Mouse (Mus musculus): ENCODE results near the gene Akap11.

Gene Akap11

DNA sequence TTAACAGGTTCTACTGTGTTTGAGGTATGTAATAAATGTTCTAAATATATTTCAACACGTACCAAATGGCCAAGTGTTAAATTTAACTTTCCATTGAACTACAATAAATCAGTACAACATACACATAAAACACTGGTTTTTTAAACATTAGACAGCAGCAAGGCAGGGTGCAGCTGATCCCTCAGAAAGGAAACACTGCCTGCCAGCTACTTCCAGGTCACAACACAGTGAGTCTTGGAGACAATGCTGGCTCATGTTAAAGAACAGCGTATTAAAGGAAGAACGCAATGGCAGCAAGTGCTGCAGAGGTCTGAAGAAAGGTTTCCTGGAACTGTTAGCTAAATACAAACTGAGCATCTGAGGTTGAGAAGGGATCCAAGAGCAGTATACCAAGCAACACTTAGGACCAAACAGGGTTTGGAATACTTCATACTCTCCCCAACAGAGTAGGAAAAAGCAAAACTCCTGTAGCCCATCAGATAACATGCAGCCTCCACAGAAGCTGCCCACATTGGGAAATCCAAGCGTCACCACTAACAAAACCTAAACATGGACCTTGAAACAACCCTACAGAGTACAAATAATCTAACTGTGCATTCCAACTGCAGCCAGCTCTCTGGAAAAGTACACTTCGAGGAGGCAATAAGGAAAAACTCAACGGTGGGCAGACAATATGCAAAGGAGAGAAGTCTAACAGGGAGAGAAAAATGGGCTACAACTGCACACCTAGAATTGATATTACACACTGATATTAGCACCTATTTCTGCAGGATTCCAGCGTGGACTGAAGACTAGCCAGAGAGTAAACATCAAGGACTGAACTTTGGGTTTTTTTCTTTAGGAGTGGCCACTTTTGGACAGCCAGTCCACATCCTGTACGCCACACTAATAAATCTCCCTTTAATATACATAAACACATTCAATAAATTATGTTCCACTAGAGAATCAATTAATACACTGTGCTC is 7.9 kb downstream of the Akap11 start:
- no peak for DNase-seq (ENCODE audit: low read depth)

DNA sequence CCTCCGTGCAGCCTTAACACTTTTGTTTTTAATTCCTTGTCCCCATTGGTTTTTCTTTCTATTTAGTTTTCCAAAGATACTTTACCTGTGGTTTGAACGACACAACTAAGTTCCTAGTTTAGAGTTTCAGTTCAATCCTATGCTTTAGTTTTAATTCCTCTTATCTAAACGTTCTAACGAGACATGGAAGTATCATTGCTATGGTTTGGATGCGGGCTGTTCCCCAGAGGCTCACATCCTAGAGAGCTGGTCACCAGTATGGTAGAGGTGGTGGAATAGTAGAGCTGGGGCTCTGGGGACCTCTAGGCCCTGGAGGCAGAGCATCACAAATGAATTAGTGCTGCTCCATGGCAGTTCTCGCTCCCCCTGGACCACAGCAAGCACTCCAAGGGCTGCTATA is 9.7 kb downstream of the Akap11 start:
- DNase-seq (ENCODE audit: low read depth) = no peak

DNA sequence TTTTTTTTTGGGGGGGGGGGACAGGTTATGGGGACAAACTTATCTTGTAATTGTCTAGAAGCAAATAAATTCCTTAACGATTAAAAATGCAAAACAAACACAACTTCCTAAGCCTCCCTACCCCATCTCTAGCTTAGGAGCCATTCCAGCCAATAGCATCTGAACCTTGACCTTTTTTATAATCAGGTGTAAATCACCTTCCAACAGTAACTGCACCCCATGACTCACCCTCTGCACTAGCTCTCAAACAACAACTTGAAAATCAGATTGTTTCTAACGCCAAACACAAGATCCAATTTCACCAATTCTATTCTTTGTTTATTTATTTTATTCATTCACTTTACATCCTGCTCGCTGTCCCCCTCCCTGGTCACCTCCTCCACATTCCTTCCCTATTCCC is 10.1 kb downstream of the Akap11 start:
- no peak for DNase-seq (ENCODE audit: low read depth)

DNA sequence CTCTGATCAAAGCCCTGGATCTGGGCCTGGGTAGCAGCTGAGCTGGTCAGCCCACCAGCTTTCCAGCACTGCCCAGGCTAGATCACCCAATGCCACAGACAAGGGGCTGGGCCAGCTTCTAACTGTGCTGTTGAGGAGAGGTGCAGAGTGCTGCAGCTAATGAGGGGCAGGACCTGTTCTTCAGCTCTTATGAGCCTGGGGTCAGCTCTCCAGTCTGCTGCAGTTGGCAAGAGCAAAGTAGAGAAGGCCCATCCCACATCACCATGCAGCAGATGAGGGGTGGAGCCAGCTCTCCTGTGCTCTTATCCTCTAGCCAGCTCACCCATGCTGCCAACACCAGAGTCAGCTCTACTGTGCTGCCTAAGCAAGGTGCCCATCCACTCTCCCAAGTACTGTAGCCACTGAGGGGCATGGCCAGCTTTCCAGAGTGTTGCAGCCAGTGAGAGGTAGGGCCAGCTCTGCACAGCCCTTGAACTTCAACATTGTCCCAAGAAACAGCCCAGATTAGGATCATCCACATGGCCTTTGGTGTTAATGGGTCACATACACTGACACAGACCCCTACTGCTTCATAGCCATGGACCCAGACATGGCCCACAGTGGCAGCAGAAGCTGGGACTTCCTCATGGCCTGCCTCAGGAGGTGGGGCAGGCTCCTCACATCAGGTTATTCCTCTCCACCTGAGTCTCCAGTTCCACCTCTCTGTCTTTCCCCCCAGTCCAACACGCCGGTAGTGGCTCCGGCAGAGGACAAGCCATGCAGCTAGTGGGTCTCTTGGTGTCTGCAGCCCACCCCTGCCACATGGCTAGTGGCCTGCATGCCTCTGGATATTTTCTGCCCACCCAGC is 10.8 kb downstream of the Akap11 start:
- DNase-seq (ENCODE audit: low read depth) = no peak

DNA sequence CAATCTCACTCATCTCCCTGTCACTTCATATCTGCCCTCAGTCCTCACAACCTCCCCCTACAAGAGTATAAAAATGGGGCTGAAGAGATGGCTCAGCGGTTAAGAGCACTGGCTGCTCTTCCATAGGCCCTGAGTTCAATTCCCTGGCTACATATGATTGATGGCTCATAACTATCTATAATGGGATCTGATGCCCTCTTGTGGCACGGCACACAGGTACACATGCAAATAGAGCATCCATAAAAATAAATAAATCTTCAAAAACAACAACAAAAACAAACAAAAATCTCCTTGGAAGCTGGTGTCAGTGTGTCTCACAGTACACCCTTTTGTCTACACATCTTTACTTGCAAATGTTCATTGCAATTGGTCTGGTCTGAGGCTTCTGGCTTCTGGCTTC is 11.5 kb downstream of the Akap11 start:
- no peak for DNase-seq (ENCODE audit: low read depth)

DNA sequence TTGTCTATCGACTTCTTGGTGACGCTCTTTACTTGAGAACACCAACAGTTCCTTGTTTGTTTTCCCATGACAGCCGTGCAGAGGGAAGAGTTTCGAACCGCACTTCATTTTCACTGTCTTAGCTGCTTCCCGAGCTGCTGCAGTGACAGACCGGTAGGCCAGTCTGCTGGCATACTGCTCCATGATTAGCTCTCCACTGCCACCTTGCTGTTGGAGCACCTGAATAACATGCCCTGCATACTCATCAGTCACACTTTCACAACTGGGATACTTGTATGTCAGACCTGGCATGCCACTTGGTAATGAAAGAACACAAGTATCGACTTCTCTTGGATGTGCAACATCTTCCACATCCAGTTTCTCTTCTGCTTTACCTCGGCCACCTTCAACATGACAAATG is 25.9 kb downstream of the Akap11 start:
- DNase-seq (ENCODE audit: low read depth) = peak; percentile 19

DNA sequence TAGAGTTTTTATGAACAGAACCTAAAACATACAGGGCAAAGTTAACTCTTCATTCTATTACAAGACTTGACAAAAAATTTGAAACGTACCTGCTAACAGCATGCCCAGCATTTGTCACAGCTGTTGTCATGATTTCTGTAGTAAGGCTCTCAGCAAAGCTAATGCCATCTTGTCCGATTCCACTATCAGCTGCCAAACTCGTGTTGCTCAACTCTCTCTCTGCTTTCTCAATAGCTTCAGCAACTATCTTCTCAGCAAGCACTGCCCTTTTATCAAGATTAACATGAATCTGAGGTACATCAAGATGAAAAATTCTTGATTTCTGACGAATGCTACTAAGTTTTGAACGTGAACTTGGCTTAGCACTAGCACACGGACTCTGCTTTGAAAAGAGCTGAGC is 26.8 kb downstream of the Akap11 start:
- DNase-seq (ENCODE audit: low read depth) = peak; percentile 23

DNA sequence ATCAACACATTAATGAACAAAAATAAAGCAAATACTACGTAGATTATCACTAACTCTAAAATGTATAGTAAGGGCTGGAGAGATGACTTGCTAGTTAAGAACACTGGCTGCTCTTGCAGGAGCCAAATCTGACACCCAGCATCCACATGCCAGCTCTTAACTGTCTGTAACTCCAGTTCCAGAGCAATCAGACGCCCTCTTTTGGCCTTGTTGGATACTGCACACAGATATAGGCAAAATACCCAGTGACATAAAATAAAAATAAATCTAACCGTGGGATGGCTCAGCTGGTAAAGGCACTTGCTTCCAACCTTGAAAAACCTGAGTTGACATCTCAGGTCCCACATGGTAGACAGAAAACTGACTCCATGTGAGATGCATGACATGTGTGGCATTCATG is 36.0 kb downstream of the Akap11 start:
- no peak for DNase-seq (ENCODE audit: low read depth)

DNA sequence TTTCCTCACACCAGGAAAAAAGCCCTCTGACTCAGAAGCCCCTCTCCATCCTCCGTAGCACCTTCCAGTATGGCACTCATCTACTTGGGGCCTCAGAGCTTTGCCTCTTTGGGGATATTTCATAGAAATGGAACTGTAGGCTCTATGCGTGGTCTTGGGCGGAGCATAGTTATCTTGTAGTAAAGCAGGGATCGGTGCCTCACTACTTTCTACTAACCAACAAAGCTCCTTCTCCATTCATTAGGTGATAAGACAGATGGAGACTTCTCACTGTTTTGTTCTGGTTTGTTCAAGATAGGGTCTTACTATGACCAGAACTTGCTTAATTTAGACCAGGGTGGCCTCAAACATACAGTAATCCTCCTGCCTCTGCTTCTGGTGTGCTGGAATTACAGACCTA is 39.9 kb downstream of the Akap11 start:
- no peak for DNase-seq (ENCODE audit: low read depth)

DNA sequence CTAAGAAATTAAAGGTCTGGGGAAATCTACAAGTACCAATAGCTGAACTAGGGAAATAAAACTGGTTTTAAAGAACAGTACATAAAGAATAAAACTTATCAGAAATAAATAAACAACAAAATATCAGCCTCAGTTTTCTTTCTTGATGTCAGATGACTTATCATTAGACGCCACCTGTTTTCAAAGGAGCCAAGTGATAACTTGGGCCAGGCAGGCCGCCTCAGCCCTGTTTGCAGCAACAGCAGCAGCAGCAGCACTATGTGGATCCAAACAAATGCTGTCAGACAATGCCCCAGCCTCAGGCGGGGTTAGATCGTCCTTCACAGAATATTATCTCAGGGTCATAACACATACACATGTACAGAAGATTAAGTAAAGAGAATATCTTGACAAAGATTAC is 41.4 kb downstream of the Akap11 start:
- DNase-seq (ENCODE audit: low read depth) = no peak

DNA sequence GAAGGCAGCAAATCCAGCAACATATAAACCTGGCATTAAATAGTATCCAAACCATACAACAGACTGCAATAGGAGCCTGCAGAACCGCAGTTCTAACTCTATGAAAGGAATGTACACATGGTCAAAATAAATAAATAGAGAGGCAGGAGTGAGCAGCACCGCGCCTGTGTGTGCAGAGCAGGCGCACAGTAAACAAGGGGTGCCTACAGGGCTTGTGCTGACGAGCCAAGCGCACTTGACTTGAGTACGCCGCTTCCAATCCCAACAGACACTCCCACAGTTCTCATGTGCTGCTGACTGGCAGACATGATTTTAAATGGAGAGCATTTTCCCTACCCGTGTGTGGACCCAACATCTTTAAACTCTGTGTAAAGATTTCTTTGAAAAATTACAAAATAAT is 44.0 kb downstream of the Akap11 start:
- DNase-seq (ENCODE audit: low read depth) = no peak

DNA sequence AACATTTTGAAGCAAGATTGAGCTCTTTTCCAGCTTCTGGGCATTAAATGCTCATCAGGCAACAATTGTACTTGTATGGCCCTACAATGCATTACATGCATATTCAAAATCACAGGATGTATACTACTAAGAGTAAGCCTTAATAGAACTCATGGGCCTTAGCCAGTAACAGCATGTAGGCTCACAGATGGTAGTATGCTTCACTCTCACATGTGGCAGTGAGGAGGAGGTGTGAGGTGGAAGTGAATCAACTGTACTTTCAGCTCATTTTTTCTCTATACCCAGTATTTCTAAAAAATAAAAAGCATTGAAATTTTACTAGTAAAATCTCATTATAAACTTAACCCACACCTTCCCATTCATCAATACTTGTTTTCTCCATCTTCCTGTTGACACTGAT is 45.2 kb downstream of the Akap11 start:
- no peak for DNase-seq (ENCODE audit: low read depth)

DNA sequence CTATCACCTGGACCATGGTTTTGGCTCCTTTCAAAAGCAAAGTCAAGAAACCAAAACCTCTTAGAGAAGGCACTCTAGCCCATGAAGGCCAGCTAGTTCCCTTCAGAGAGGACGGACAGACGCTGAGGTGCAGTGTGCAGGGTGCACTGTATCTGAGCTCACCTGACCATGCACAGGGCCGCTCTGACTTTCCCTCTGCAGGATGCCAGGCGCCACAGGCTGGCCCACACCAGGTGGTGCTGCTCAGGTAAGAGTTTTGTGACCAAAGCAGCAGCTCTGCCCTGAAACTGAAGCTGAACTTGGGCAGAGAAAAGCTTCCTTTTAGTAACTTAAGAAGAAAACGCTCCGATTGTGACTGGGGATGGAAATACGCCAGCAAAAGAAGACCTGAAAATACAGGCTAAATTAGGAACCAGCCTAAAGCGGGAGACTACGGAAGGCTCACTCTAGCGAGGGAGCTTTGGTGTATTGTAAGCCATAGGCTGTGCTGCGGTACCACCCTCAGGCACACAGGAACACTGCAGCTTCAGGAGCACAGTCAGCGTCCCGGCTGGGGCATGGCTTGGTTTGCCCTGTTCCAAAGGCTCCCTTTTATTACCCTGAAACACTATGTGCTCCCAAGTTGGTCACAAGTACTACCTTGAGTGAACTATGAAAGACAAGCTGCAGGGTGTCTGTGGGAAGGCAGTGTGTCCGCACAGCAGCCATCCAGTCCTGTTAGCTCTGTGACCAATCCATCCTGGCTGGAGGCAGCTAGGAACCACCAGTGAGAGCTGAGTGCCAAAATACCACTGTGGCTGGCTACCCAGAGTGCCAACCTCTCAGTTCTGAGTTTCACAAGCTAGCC is 54.0 kb downstream of the Akap11 start:
- DNase-seq (ENCODE audit: low read depth) = peak; percentile 59

DNA sequence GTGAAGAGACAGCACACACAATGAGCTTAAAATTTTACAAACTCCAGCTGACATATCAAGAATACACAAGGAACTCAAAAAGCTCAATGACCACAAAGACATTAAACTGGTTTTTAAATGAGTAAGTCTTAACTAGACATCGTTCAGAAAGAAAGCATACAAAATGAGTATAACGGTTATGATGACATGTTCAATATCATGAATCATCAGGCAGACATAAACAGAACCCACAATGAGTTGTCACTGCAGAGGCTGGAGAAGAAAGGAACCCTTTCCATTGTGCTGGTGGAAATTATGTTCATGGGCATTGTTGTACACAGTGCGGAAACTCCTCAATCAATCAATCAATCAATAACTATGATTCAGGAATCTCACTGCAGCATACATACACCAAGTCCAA is 62.5 kb downstream of the Akap11 start:
- DNase-seq (ENCODE audit: low read depth) = peak; percentile 49

DNA sequence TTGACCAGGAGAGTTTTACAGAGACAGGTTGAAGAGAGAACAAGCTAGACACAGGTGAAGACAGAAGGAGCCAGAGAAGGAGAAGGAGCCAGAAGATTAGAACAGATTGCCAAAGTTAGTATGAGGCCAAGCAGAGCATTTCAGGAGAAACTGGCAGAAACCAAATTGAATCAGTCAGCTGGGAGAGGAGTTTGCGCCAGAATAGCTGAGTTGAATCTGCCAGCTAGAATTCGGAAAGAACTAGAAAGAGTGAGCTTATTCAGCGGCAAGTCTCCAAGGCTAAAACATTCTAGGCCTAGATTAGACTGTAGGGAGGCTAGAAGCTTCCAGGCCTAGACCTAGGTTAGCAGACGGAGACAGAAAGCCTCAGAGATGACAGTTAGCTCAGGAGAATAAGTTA is 65.9 kb downstream of the Akap11 start:
- no peak for DNase-seq (ENCODE audit: low read depth)

DNA sequence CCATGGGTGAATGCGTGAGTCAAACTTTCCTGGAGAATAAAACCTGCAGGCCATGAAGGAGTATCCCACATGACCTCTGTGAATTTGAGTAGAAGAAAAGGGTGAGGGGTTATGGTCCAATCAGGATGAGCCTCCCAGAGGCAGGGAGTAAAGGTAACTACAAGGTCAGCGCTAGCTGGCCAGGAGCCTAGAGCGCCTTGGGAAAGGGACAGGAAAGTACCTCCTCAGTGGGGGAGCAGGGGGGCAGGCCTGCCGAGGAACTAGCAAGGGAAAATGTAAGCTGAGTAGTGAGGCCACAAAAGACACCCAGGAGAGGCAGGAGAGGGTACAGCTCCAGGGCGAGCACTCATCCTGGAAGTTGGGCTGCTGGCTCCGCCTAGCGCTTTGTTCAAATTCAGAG is 67.6 kb downstream of the Akap11 start:
- no peak for DNase-seq (ENCODE audit: low read depth)

DNA sequence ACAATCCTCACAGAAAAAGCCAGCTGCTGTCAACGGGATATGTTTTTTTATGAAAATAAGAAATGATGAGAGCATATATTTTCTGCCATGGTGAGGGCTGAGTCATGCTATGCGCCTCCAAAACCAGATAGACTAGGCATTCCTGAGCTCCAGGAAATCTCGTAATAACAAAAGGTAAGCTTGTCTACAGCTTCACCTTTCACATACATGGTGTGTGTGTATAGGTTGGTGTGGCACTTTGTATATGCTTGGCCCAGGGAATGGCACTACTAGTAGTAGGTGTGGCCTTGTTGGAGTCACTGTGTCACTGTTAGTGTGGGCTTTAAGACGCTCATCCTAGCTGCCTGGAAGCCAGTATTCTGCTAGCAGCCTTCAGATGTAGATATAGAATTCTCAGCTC is 68.6 kb downstream of the Akap11 start:
- no peak for DNase-seq (ENCODE audit: low read depth)

DNA sequence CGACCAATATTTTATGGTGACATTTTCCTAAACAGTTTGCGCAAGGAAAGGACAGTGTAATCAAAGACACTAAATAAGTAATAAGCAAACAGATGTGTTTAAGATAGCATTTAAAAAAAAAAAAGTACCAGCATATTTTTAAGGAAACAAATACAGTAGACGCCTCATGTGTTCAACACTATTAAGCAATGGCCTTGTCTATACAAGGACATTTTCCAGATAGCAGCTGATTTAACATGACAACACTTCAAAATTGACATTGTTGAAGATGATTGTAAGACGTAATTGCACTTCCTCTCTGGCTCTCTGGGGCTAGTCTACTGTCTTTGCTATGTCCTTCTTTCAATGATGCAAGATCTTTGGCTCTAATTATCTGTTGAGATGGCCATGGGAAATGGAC is 72.3 kb downstream of the Akap11 start:
- no peak for DNase-seq (ENCODE audit: low read depth)

DNA sequence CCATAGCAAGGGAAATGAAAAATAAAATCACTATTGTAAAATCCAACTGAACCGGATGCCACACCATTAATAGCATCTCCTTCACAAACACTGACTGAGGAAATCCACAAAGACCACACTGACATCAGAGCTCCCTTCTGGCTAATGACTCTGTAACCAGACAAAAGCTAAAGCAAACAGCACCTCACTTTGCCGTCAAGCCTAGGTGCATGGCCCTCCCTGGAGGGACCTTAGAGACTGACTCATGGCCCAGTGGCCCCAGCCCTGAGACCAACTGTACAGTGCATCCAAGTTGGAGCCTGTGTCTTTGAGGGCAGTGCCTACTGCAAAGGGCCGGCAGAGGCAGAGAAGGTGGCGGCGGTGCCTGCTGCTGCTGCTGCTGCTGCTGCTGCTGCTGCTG is 77.5 kb downstream of the Akap11 start:
- peak; percentile 92 for DNase-seq (ENCODE audit: low read depth)

DNA sequence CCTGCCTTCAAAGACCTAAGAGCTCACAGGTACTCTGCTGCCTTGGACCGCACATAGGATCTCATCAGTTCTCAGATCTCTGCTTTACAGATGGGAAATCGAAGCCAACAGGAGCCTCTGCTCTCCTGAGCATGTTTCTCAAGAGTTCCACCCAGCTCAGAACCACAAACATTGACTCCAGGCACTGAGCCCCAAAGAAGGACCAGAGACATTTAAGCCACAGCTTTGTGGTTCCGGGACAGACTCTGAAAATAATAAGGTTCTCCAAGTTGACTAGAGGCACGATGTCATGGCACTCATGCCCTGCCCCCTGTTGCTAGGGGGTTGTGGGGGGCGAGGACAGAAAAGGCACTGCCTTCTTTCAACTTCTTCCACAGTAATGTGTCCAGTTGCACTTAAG is 77.9 kb downstream of the Akap11 start:
- DNase-seq (ENCODE audit: low read depth) = no peak

DNA sequence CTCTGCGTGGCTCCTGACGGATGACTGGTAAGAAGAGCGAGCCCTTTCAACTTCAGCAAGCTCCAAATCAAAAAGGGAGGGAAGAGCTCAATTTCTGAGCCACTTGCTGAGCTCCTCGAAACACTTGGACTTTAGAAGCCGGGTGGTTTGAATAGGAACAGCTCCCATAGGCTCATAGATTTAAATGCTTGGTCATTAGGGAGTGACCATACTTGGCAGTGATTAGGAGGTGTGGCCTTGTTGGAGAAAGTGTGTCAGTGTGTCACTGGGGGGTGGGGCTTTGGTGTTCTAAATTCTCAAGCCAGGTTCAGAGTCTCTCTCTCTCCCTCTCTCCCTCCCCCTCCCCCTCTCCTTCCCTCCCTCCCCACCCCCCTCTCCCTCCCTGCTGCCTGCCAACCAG is 81.6 kb downstream of the Akap11 start:
- DNase-seq (ENCODE audit: low read depth) = no peak

DNA sequence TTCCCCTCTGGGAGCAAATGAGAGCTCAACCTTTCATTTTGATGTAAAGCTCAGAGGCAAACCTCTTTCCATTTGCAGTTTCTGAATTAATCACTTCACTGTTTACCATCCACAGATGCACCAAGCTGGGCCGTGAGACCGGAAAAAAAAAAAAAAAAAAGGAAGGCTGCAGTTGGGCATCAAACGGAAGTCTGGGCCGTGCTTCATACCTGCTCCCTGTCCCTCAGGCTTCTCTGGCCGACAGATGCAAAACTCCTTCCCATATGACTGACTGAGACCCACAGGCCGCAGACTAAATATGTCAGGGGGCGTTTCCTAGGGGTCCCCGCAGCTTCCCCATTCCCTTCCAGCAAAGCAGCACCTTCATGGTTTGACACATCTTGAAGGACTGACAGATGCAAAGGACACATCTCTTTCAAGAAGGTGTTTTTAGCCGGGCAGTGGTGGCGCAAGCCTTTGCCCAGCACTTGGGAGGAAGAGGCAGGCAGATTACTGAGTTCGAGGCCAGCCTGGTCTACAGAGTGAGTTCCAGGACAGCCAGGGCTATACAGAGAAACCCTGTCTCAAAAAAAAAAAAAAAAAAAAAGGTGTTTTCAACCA is 87.7 kb downstream of the Akap11 start:
- DNase-seq (ENCODE audit: low read depth) = no peak

All from 416B (cell line).